Mouse (Mus musculus): Measurements from ENCODE around the gene Ptprn2. TPM values are rescaled to one million over a fixed set of nuclear protein-coding genes. Genes with fewer than 3 reads are reported as not detected.
A peak's percentile ranks its signal among the peaks of the same experiment; 100 is the strongest.

Ptprn2 gene
- polyA plus RNA-seq, 1 experiment from 2014 or later, result 2.9 TPM

GRCm38 (mm10) chr12:117236981-117237380, 751.5 kb downstream of the Ptprn2 start:
- ATAC-seq (ENCODE audit: insufficient read depth, low FRiP score, low TSS enrichment) (no peak), DNase-seq (ENCODE audit: low spot score) (no peak)
- 86% methylated on average over 3 of the region's 3 CpGs for WGBS
- Histone ChIP-seq H3K36me3 (ENCODE audit: control insufficient read depth, insufficient read depth, low read length) (peaks cover 5% of the 10 kb centered on the region), H3K27ac (ENCODE audit: low read depth, low read length) (no peak overlapping the region), H3K4me2 (ENCODE audit: low read depth) (no peak overlapping the region), H3K9me3 (ENCODE audit: control insufficient read depth, low read length) (no peaks in the 10 kb centered on the region), H3K4me3 (ENCODE audit: low read depth, low read length) (no peak overlapping the region), H3K27me3 (ENCODE audit: control insufficient read depth, insufficient read depth, low read length) (no peaks in the 10 kb centered on the region), H3K4me1 (ENCODE audit: control insufficient read depth, insufficient read depth, low read length) (no peaks in the 10 kb centered on the region), H3K9ac (ENCODE audit: low read length) (no peak overlapping the region)

GRCm38 (mm10) chr12:117239927-117240715, 754.6 kb downstream of the Ptprn2 start:
- WGBS, result 72% methylated on average over 9 of the region's 9 CpGs
- no peaks in the 10 kb centered on the region for H3K27me3 ChIP-seq (ENCODE audit: control insufficient read depth, insufficient read depth, low read length)

GRCm38 (mm10) chr12:117242181-117242580, 756.7 kb downstream of the Ptprn2 start:
- no peak for DNase-seq (ENCODE audit: low spot score)
- no peak for ATAC-seq (ENCODE audit: insufficient read depth, low FRiP score, low TSS enrichment)
- 75% methylated on average over 7 of the region's 7 CpGs for WGBS
- Histone ChIP-seq H3K4me3 (ENCODE audit: low read depth, low read length) (no peak overlapping the region), H3K27me3 (ENCODE audit: control insufficient read depth, insufficient read depth, low read length) (no peaks in the 10 kb centered on the region), H3K36me3 (ENCODE audit: control insufficient read depth, insufficient read depth, low read length) (no peaks in the 10 kb centered on the region), H3K4me1 (ENCODE audit: control insufficient read depth, insufficient read depth, low read length) (0 out of 2 replicates have a peak, but pooled peaks cover 2% of the 10 kb centered on the region), H3K27ac (ENCODE audit: low read depth, low read length) (no peak overlapping the region), H3K9ac (ENCODE audit: low read length) (no peak overlapping the region), H3K9me3 (ENCODE audit: control insufficient read depth, low read length) (no peaks in the 10 kb centered on the region), H3K4me2 (ENCODE audit: low read depth) (no peak overlapping the region)

More at GRCm38 (mm10) chr12:117239927-117240715, 754.6 kb downstream of the Ptprn2 start:
- ATAC-seq (ENCODE audit: insufficient read depth, low FRiP score, low TSS enrichment), result no peak
- Histone ChIP-seq H3K4me3 (ENCODE audit: low read depth, low read length) (no peak overlapping the region), H3K4me1 (ENCODE audit: control insufficient read depth, insufficient read depth, low read length) (0 out of 2 replicates have a peak, but pooled peaks cover 2% of the 10 kb centered on the region), H3K9ac (ENCODE audit: low read length) (no peak overlapping the region), H3K4me2 (ENCODE audit: low read depth) (no peak overlapping the region), H3K36me3 (ENCODE audit: control insufficient read depth, insufficient read depth, low read length) (peaks cover 3% of the 10 kb centered on the region; the same call in 1 of the 2 replicates), H3K27ac (ENCODE audit: low read depth, low read length) (no peak overlapping the region), H3K9me3 (ENCODE audit: control insufficient read depth, low read length) (no peaks in the 10 kb centered on the region)
- no peak for DNase-seq (ENCODE audit: low spot score)

- H3K9ac ChIP-seq (ENCODE audit: low read length), result no peak overlapping the region
- no peak overlapping the region for H3K4me2 ChIP-seq (ENCODE audit: low read depth)
- no peaks in the 10 kb centered on the region for H3K36me3 ChIP-seq (ENCODE audit: control insufficient read depth, insufficient read depth, low read length)
- no peaks in the 10 kb centered on the region for H3K27me3 ChIP-seq (ENCODE audit: control insufficient read depth, insufficient read depth, low read length)
- WGBS, result 64% methylated on average over 17 of the region's 17 CpGs
- H3K4me3 ChIP-seq (ENCODE audit: low read depth, low read length), result no peak overlapping the region
- DNase-seq (ENCODE audit: low spot score) (no peak), ATAC-seq (ENCODE audit: insufficient read depth, low FRiP score, low TSS enrichment) (peak; percentile 54; the same call in 1 of the 2 replicates)
- H3K4me1 ChIP-seq (ENCODE audit: control insufficient read depth, insufficient read depth, low read length), result 0 out of 2 replicates have a peak, but pooled peaks cover 2% of the 10 kb centered on the region
- no peaks in the 10 kb centered on the region for H3K9me3 ChIP-seq (ENCODE audit: control insufficient read depth, low read length)
- H3K27ac ChIP-seq (ENCODE audit: low read depth, low read length), result no peak overlapping the region
These were observed 760.5 kb downstream of the Ptprn2 start for GRCm38 (mm10) chr12:117245885-117246478.

GRCm38 (mm10) chr12:117250465-117250864, 764.9 kb downstream of the Ptprn2 start:
- 14% methylated on average over 6 of the region's 6 CpGs for WGBS
- H3K36me3 ChIP-seq (ENCODE audit: control insufficient read depth, insufficient read depth, low read length), result no peaks in the 10 kb centered on the region
- H3K4me1 ChIP-seq (ENCODE audit: control insufficient read depth, insufficient read depth, low read length), result peaks cover 11% of the 10 kb centered on the region
- no peaks in the 10 kb centered on the region for H3K27me3 ChIP-seq (ENCODE audit: control insufficient read depth, insufficient read depth, low read length)
- H3K4me3 ChIP-seq (ENCODE audit: low read depth, low read length), result no peak overlapping the region
- ATAC-seq (ENCODE audit: insufficient read depth, low FRiP score, low TSS enrichment) (no peak), DNase-seq (ENCODE audit: low spot score) (no peak)
- H3K9me3 ChIP-seq (ENCODE audit: control insufficient read depth, low read length), result no peaks in the 10 kb centered on the region
- no peak overlapping the region for H3K4me2 ChIP-seq (ENCODE audit: low read depth)
- H3K9ac ChIP-seq (ENCODE audit: low read length), result no peak overlapping the region
- H3K27ac ChIP-seq (ENCODE audit: low read depth, low read length), result no peak overlapping the region

- peaks cover 17% of the 10 kb centered on the region for H3K4me1 ChIP-seq (ENCODE audit: control insufficient read depth, insufficient read depth, low read length)
- WGBS, result 31% methylated on average over 11 of the region's 11 CpGs
These were observed 766.3 kb downstream of the Ptprn2 start for GRCm38 (mm10) chr12:117251663-117252425.

GRCm38 (mm10) chr12:117252426-117252779, 766.9 kb downstream of the Ptprn2 start:
- WGBS, result 26% methylated on average over 3 of the region's 3 CpGs
- Histone ChIP-seq H3K36me3 (ENCODE audit: control insufficient read depth, insufficient read depth, low read length) (no peaks in the 10 kb centered on the region), H3K4me2 (ENCODE audit: low read depth) (no peak overlapping the region), H3K27ac (ENCODE audit: low read depth, low read length) (no peak overlapping the region), H3K4me1 (ENCODE audit: control insufficient read depth, insufficient read depth, low read length) (peaks cover 21% of the 10 kb centered on the region), H3K9ac (ENCODE audit: low read length) (no peak overlapping the region), H3K9me3 (ENCODE audit: control insufficient read depth, low read length) (no peaks in the 10 kb centered on the region), H3K4me3 (ENCODE audit: low read depth, low read length) (no peak overlapping the region), H3K27me3 (ENCODE audit: control insufficient read depth, insufficient read depth, low read length) (no peaks in the 10 kb centered on the region)
- no peak for DNase-seq (ENCODE audit: low spot score)
- no peak for ATAC-seq (ENCODE audit: insufficient read depth, low FRiP score, low TSS enrichment)

More at GRCm38 (mm10) chr12:117251663-117252425, 766.3 kb downstream of the Ptprn2 start:
- Histone ChIP-seq H3K27me3 (ENCODE audit: control insufficient read depth, insufficient read depth, low read length) (no peaks in the 10 kb centered on the region), H3K4me2 (ENCODE audit: low read depth) (no peak overlapping the region), H3K4me3 (ENCODE audit: low read depth, low read length) (no peak overlapping the region), H3K27ac (ENCODE audit: low read depth, low read length) (peak overlapping the region; percentile 49; the same call in 1 of the 2 replicates), H3K36me3 (ENCODE audit: control insufficient read depth, insufficient read depth, low read length) (no peaks in the 10 kb centered on the region), H3K9ac (ENCODE audit: low read length) (0 out of 2 replicates have a peak overlapping the region, but pooled peaks have one; percentile 1), H3K9me3 (ENCODE audit: control insufficient read depth, low read length) (no peaks in the 10 kb centered on the region)
- DNase-seq (ENCODE audit: low spot score) (peak; percentile 50), ATAC-seq (ENCODE audit: insufficient read depth, low FRiP score, low TSS enrichment) (peak; percentile 38; the same call in 1 of the 2 replicates)

- H3K36me3 ChIP-seq (ENCODE audit: control insufficient read depth, insufficient read depth, low read length), result no peaks in the 10 kb centered on the region
- 85% methylated on average over 9 of the region's 9 CpGs for WGBS
These were observed 768.8 kb downstream of the Ptprn2 start for GRCm38 (mm10) chr12:117254356-117254755.

More at GRCm38 (mm10) chr12:117254356-117254755, 768.8 kb downstream of the Ptprn2 start:
- Histone ChIP-seq H3K4me2 (ENCODE audit: low read depth) (no peak overlapping the region), H3K4me1 (ENCODE audit: control insufficient read depth, insufficient read depth, low read length) (peaks cover 31% of the 10 kb centered on the region), H3K27ac (ENCODE audit: low read depth, low read length) (no peak overlapping the region), H3K9me3 (ENCODE audit: control insufficient read depth, low read length) (no peaks in the 10 kb centered on the region), H3K9ac (ENCODE audit: low read length) (no peak overlapping the region), H3K27me3 (ENCODE audit: control insufficient read depth, insufficient read depth, low read length) (no peaks in the 10 kb centered on the region), H3K4me3 (ENCODE audit: low read depth, low read length) (no peak overlapping the region)
- ATAC-seq (ENCODE audit: insufficient read depth, low FRiP score, low TSS enrichment) (no peak), DNase-seq (ENCODE audit: low spot score) (no peak)
